Mouse (Mus musculus): ENCODE results near the gene Nxf2. TPM values are rescaled to one million over a fixed set of nuclear protein-coding genes. Genes with fewer than 3 reads are reported as not detected.
A peak's percentile ranks its signal among the peaks of the same experiment; 100 is the strongest.

Gene Nxf2
- 0.29 and 0.79 TPM in 2 replicates for polyA plus RNA-seq (2015; fragmentation: Nextera tagmentation; extraction: Ambion mirVana)

DNA sequence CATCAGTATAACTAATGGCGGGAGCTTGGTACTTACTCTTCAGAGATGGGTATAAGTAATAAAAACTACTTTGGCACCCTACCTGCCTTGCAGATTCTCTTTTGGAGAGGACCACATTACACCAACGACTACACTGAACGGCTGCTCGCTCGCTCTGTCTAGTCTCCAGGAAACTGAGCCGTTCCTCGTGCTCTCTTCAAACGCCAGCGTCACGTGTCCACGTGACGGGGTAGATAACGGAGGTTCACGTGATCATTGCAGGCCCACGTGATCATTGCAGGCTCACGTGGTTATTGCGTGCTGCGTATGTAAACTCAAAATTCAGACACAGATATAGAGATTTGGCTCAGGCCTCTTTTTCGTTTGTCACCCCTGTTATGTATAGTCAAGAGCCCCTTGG lies at the start of gene Nxf2:
Gene Nxf2, minus strand, starts transcription at position 209 of the 400 bp plus-strand sequence.
- Histone ChIP-seq H3K4me3 (peak within 1 kb of the TSS; percentile 47), H3K27me3 (replicated peaks) (0 out of 2 replicates have a peak, but pooled peaks cover 4% of the 10 kb centered on the region), H3K4me2 (peak within 1 kb of the TSS; percentile 65), H3K36me3 (no peaks in the 10 kb centered on the region), H3K9ac (peak within 1 kb of the TSS; percentile 59), H3K9me3 (peaks cover 4% of the 10 kb centered on the region; the same call in 1 of the 2 replicates), H3K4me1 (no peaks in the 10 kb centered on the region), H3K27ac (replicated peaks) (no peak within 1 kb of the TSS)
- ATAC-seq (ENCODE audit: extremely low read depth, insufficient number of reproducible peaks, low FRiP score, low TSS enrichment), result no peak
- WGBS, result 90% methylated on average over 19 of the region's 19 CpGs

- Histone ChIP-seq H3K9me3 (no peaks in the 10 kb centered on the region), H3K9ac (no peak overlapping the region), H3K27me3 (replicated peaks) (no peaks in the 10 kb centered on the region), H3K4me2 (no peak overlapping the region), H3K36me3 (no peaks in the 10 kb centered on the region), H3K27ac (replicated peaks) (no peak overlapping the region), H3K4me1 (peaks cover 3% of the 10 kb centered on the region; the same call in 1 of the 2 replicates), H3K4me3 (no peak overlapping the region)
- 52% methylated on average over 3 of the region's 3 CpGs for WGBS
- no peak for ATAC-seq (ENCODE audit: extremely low read depth, insufficient number of reproducible peaks, low FRiP score, low TSS enrichment)
Observed at GRCm38 (mm10) chrX:135011381-135011780, 46.8 kb upstream of the Nxf2 start.

DNA sequence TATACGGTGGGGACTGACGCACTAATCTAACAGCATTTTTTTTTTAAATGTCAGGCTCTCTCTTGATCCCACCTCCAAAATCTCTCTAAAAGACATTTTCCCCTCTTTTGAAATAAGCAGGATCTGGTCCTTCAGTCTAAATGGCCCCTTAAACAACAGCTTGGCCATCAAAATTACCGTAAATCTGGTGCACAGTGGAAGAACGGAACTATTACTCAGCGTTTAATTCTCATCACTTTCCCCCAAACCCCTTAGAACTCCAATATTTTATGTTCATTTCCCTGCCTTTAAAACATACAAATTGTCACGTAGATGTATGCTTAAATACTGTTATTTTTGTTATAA lies 44.9 kb upstream of the Nxf2 start:
- no peak for ATAC-seq (ENCODE audit: extremely low read depth, insufficient number of reproducible peaks, low FRiP score, low TSS enrichment)
- peak overlapping the region; percentile 67 for H3K4me2 ChIP-seq
- H3K36me3 ChIP-seq, result no peaks in the 10 kb centered on the region
- WGBS, result 34% methylated on average over 6 of the region's 6 CpGs
- peak overlapping the region; percentile 67; the same call in 1 of the 2 replicates for H3K9ac ChIP-seq
- peak overlapping the region; percentile 70 for H3K4me3 ChIP-seq
- H3K27me3 ChIP-seq (replicated peaks), result no peaks in the 10 kb centered on the region
- peak overlapping the region; percentile 66 for H3K27ac ChIP-seq (replicated peaks)
- peaks cover 3% of the 10 kb centered on the region; the same call in 1 of the 2 replicates for H3K4me1 ChIP-seq
- no peaks in the 10 kb centered on the region for H3K9me3 ChIP-seq

DNA sequence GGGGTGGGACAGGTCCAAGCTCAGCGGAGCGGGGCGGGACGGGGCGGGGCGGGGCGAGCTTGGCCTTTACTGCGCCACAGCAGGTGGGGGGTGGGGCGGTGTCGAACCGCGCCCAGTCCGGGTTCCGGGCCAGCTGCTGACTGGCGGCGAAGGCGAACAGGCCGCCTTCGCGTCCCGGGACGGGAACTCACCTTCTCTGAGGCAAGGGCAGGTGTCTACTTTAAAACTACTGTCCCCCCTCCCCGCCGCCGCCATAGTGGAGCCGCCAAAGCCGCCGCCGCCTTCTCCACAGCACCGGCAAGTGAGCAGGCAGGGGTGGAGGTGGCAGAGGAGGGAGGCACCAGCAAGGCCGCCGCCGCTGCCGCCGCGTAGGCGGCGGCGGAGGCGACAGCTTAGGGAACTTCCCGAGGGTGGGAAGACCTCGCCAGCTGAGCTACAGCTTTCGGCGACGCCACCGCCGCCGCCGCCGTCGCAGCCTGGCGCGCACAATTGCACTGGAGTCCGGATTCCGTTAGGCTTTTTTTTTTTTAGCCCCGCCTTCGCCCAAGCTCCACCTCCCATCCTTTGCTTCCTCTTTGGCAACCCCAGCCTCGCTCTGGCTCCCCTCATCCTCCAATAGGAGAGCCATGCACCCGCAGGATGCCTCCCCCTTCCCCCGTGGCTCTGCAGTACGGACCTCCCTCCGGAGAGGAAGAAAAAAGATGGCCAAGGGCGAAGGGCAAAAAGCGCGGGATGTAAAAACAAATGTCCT lies 44.3 kb upstream of the Nxf2 start, which contains the start of gene Zmat1:
Gene Zmat1, minus strand, starts transcription at position 490 of the 751 bp plus-strand sequence.
- peak; percentile 95 for ATAC-seq (ENCODE audit: extremely low read depth, insufficient number of reproducible peaks, low FRiP score, low TSS enrichment)
- H3K9me3 ChIP-seq, result no peaks in the 10 kb centered on the region
- no peaks in the 10 kb centered on the region for H3K36me3 ChIP-seq
- peaks cover 3% of the 10 kb centered on the region; the same call in 1 of the 2 replicates for H3K4me1 ChIP-seq
- no peaks in the 10 kb centered on the region for H3K27me3 ChIP-seq (replicated peaks)
- H3K9ac ChIP-seq, result peak within 1 kb of the TSS; percentile 92
- WGBS, result 6% methylated on average over 56 of the region's 65 CpGs
- H3K4me2 ChIP-seq, result peak within 1 kb of the TSS; percentile 67
- H3K4me3 ChIP-seq, result peak within 1 kb of the TSS; percentile 70
- peak within 1 kb of the TSS; percentile 95 for H3K27ac ChIP-seq (replicated peaks)

- whole genome bisulfite sequencing, result 20% methylated on average over 5 of the region's 5 CpGs
- Histone ChIP-seq H3K9ac (peak overlapping the region; percentile 92), H3K27ac (replicated peaks) (peak overlapping the region; percentile 95), H3K4me1 (peaks cover 3% of the 10 kb centered on the region; the same call in 1 of the 2 replicates), H3K4me2 (peak overlapping the region; percentile 67), H3K27me3 (replicated peaks) (no peaks in the 10 kb centered on the region), H3K9me3 (no peaks in the 10 kb centered on the region), H3K36me3 (no peaks in the 10 kb centered on the region), H3K4me3 (peak overlapping the region; percentile 70)
- ATAC-seq (ENCODE audit: extremely low read depth, insufficient number of reproducible peaks, low FRiP score, low TSS enrichment), result no peak
Observed at GRCm38 (mm10) chrX:135008021-135008420, 43.5 kb upstream of the Nxf2 start.

DNA sequence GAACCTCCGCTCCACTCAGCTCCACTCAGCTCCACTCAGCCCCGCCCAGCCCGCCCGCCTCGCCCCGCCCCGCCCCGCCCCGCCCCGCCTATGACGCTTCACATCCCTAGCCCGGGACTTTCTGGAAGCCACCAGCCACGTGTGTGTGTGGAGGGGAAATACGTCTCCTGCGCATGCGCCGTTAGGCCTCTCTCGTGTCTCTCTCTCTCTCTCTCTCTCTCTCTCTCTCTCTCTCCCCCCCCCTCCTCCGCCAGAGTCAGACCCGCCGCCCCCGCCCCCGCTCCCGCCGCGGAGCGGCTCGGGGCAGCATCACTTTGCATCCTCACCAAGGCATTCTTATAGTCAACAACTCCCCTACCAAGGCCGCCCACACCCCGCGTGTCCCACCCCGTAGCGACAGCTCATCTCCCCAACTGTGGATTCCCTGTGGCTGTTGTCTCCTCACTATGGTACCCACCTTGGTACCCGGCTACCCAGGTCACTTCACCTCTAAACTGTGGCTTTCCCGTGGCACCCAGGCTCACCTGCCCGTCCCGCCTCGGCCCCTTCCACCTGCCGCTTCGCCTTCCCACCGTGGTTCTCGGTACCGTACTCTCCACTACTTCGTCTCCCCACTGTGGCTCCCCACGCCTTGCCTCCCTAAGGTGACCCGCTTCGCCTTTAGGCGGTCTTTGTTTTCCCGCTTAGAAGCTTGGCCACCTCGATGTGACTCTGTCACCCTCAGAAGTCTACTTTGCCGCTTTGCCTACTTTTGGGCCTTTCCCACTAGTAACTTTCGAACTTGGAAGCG lies 1.1 kb downstream of the Nxf2 start:
- H3K36me3 ChIP-seq, result no peaks in the 10 kb centered on the region
- no peaks in the 10 kb centered on the region for H3K4me1 ChIP-seq
- no peak overlapping the region for H3K27ac ChIP-seq (replicated peaks)
- peak overlapping the region; percentile 47 for H3K4me3 ChIP-seq
- peaks cover 7% of the 10 kb centered on the region; the same call in 1 of the 2 replicates for H3K27me3 ChIP-seq (replicated peaks)
- peak; percentile 66 for ATAC-seq (ENCODE audit: extremely low read depth, insufficient number of reproducible peaks, low FRiP score, low TSS enrichment)
- H3K9me3 ChIP-seq, result peaks cover 4% of the 10 kb centered on the region; the same call in 1 of the 2 replicates
- H3K9ac ChIP-seq, result peak overlapping the region; percentile 59
- WGBS, result 47% methylated on average over 26 of the region's 53 CpGs
- H3K4me2 ChIP-seq, result peak overlapping the region; percentile 65

DNA sequence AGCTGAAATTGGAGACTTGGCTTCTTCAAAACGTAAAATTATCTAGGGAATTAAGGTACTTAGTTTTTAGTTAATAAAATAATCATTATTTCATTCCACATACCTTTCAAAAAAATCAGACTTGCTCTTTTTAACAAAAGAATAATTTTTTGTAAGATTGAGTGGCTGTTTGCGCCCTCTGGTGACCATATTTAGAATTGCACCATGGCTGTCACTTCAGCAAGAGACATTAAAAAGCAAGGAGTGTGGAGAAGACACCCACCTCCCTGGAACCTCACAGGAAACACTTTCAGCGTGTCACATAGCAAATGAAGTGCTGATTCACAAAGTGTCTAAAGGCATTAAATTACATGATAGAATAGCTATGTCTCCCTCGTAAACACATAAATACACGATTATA lies 34.2 kb downstream of the Nxf2 start:
- WGBS, result 32% methylated on average over 5 of the region's 5 CpGs

DNA sequence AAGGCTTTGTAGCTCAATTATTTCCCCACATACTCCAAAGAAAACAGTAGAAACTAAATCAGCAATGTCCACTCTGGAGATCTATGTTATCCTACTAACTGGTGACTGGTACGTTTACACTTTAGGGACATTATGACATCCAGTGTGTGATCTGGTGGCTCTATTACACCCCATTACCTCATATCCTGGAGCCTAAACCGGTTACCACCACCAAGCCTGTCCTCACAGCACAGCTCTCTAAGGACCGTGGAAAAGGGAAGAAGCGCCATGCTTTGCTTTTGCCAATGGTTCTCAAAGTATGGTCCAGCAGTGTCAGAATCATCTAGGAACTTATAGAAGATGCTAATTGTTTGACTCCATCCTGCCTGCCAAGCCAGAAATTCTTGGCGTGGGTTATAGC lies 34.6 kb downstream of the Nxf2 start:
- Histone ChIP-seq H3K9ac (no peak overlapping the region), H3K4me1 (no peaks in the 10 kb centered on the region), H3K27me3 (replicated peaks) (peaks cover 7% of the 10 kb centered on the region; the same call in 1 of the 2 replicates), H3K4me3 (no peak overlapping the region), H3K27ac (replicated peaks) (no peak overlapping the region), H3K9me3 (no peaks in the 10 kb centered on the region), H3K4me2 (no peak overlapping the region), H3K36me3 (no peaks in the 10 kb centered on the region)
- no peak for ATAC-seq (ENCODE audit: extremely low read depth, insufficient number of reproducible peaks, low FRiP score, low TSS enrichment)
- 72% methylated on average over 5 of the region's 5 CpGs for WGBS

More for the DNA sequence above, 34.2 kb downstream of the Nxf2 start:
- no peaks in the 10 kb centered on the region for H3K36me3 ChIP-seq
- no peaks in the 10 kb centered on the region for H3K9me3 ChIP-seq
- H3K9ac ChIP-seq, result no peak overlapping the region
- peaks cover 7% of the 10 kb centered on the region; the same call in 1 of the 2 replicates for H3K27me3 ChIP-seq (replicated peaks)
- no peak overlapping the region for H3K4me3 ChIP-seq
- no peak overlapping the region for H3K4me2 ChIP-seq
- H3K27ac ChIP-seq (replicated peaks), result no peak overlapping the region
- no peaks in the 10 kb centered on the region for H3K4me1 ChIP-seq
- ATAC-seq (ENCODE audit: extremely low read depth, insufficient number of reproducible peaks, low FRiP score, low TSS enrichment), result no peak

DNA sequence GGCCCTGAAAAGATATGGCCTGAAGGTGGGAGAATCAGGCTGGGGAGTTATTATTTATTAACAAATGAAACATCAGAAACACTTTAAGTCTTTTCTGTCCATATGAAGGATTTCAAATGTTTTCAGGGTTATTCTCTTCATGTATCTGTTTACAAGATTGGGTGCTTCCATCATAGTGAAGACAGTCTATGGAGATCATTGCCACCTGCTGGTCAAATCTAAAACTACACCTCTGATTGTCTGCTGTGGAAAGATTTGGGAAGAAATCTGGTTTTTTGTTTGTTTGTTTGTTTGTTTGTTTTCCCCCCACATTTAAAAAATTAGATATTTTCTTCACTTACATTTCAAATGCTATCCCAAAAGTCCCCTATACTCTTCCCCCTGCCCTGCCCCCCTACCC lies 39.5 kb downstream of the Nxf2 start:
- H3K4me1 ChIP-seq, result no peaks in the 10 kb centered on the region
- H3K4me2 ChIP-seq, result no peak overlapping the region
- H3K4me3 ChIP-seq, result no peak overlapping the region
- H3K36me3 ChIP-seq, result no peaks in the 10 kb centered on the region
- no peaks in the 10 kb centered on the region for H3K27me3 ChIP-seq (replicated peaks)
- H3K27ac ChIP-seq (replicated peaks), result no peak overlapping the region
- no peak overlapping the region for H3K9ac ChIP-seq
- no peaks in the 10 kb centered on the region for H3K9me3 ChIP-seq
- no peak for ATAC-seq (ENCODE audit: extremely low read depth, insufficient number of reproducible peaks, low FRiP score, low TSS enrichment)

DNA sequence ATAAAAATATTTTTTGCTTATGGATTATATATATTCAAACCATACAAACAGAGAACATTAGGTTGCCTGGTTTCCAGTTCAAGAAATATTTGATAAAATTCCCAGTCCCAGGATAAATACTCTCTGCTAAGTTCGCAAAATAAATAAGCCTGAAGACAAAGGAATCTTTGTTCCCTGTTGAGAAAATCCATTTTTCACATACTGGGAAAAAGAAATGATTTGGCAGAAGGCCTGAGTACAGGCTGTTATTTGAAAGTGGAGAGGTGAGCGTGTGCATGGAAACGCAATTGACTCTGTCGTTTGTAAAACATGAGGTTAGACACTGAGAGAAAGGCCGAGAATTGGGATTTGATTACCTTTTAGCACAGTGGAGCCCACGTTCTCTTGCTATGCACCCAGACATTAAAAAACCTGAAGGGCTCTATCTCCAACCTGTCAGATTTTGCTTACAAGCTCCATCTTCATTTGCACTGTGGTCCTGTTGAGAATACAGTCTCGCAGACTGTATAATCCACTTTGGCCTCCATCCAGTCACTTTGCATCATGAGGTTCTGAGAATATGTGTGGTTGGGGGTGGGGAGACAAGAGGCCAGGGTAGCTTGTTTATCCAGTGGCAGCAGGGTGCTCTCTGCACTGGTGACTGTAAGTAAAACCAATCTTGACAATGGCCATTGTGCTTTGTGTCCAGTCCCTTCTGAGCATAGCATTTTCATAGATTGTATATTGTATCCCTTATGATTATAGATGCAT lies 40.7 kb downstream of the Nxf2 start:
- H3K27ac ChIP-seq (replicated peaks), result no peak overlapping the region
- no peaks in the 10 kb centered on the region for H3K36me3 ChIP-seq
- ATAC-seq (ENCODE audit: extremely low read depth, insufficient number of reproducible peaks, low FRiP score, low TSS enrichment), result no peak
- 55% methylated on average over 7 of the region's 7 CpGs for WGBS
- no peak overlapping the region for H3K4me3 ChIP-seq
- H3K27me3 ChIP-seq (replicated peaks), result no peaks in the 10 kb centered on the region
- no peak overlapping the region for H3K4me2 ChIP-seq
- no peaks in the 10 kb centered on the region for H3K4me1 ChIP-seq
- H3K9me3 ChIP-seq, result no peaks in the 10 kb centered on the region
- no peak overlapping the region for H3K9ac ChIP-seq

- ATAC-seq (ENCODE audit: extremely low read depth, insufficient number of reproducible peaks, low FRiP score, low TSS enrichment), result no peak
- Histone ChIP-seq H3K4me2 (no peak overlapping the region), H3K27me3 (replicated peaks) (no peaks in the 10 kb centered on the region), H3K27ac (replicated peaks) (no peak overlapping the region), H3K36me3 (no peaks in the 10 kb centered on the region), H3K9me3 (no peaks in the 10 kb centered on the region), H3K4me3 (no peak overlapping the region), H3K4me1 (no peaks in the 10 kb centered on the region), H3K9ac (no peak overlapping the region)
- WGBS, result 47% methylated on average over 1 of the region's 1 CpGs
Observed at GRCm38 (mm10) chrX:134919220-134919619, 45.3 kb downstream of the Nxf2 start.
